Mouse (Mus musculus): ENCODE data around the gene Kap.
"Not testable (repeated sequence)": the region's sequence is repeated elsewhere in the genome, so short reads cannot be mapped to it uniquely, and the experiment has no call there.

Kap gene

GRCm38 (mm10) chr6:133853526-133853925 lies at the start of gene Kap:
Gene Kap, minus strand, starts transcription at chr6:133853762.
- no peak for DNase-seq (ENCODE audit: low read depth, low spot score)

GRCm38 (mm10) chr6:133885871-133886415 lies 32.4 kb upstream of the Kap start:
- no peak for DNase-seq (ENCODE audit: low read depth, low spot score)

GRCm38 (mm10) chr6:133883446-133883985 lies 30.0 kb upstream of the Kap start:
- no peak for DNase-seq (ENCODE audit: low read depth, low spot score)

- DNase-seq (ENCODE audit: low read depth, low spot score) = peak; percentile 47
Observed at GRCm38 (mm10) chr6:133875906-133876462, 22.4 kb upstream of the Kap start.

GRCm38 (mm10) chr6:133872667-133873066 lies 19.1 kb upstream of the Kap start:
- DNase-seq (ENCODE audit: low read depth, low spot score) = no peak

- no peak for DNase-seq (ENCODE audit: low read depth, low spot score)
Observed at GRCm38 (mm10) chr6:133871131-133871530, 17.6 kb upstream of the Kap start.

- no peak for DNase-seq (ENCODE audit: low read depth, low spot score)
Observed at GRCm38 (mm10) chr6:133868381-133868780, 14.8 kb upstream of the Kap start.

- DNase-seq (ENCODE audit: low read depth, low spot score) = no peak
Observed at GRCm38 (mm10) chr6:133855871-133856270, 2.3 kb upstream of the Kap start.

GRCm38 (mm10) chr6:133849359-133849758 lies 4.2 kb downstream of the Kap start:
- DNase-seq (ENCODE audit: low read depth, low spot score) = no peak

- DNase-seq (ENCODE audit: low read depth, low spot score) = not testable (repeated sequence)
Observed at GRCm38 (mm10) chr6:133848861-133849260, 4.7 kb downstream of the Kap start.

- DNase-seq (ENCODE audit: low read depth, low spot score) = peak; percentile 48
Observed at GRCm38 (mm10) chr6:133838296-133838995, 15.1 kb downstream of the Kap start.

GRCm38 (mm10) chr6:133812342-133812741 lies 41.2 kb downstream of the Kap start:
- peak; percentile 42 for DNase-seq (ENCODE audit: low read depth, low spot score)
